Mouse (Mus musculus): ENCODE measurements around the gene Pik3cg. TPM values are rescaled to one million over a fixed set of nuclear protein-coding genes. Genes with fewer than 3 reads are reported as not detected.

Pik3cg gene
- total RNA-seq, 2 experiments from 2014 or later: 1.8 to 2.2 TPM

GRCm38 (mm10) chr12:32201070-32201585, 7.3 kb downstream of the Pik3cg start:
- DNase-seq: no peak

GRCm38 (mm10) chr12:32200387-32201069, 7.9 kb downstream of the Pik3cg start:
- no peak for DNase-seq

GRCm38 (mm10) chr12:32199422-32199821, 9.0 kb downstream of the Pik3cg start:
- no peak for DNase-seq

GRCm38 (mm10) chr12:32198025-32198424, 10.4 kb downstream of the Pik3cg start:
- no peak for DNase-seq

- no peak for DNase-seq
Observed at GRCm38 (mm10) chr12:32195000-32195399, 13.5 kb downstream of the Pik3cg start.

- DNase-seq: no peak
Observed at GRCm38 (mm10) chr12:32194358-32194757, 14.1 kb downstream of the Pik3cg start.

- DNase-seq: peak in 1 of 2 experiments; percentile 23
Observed at GRCm38 (mm10) chr12:32190927-32191326, 17.5 kb downstream of the Pik3cg start.

GRCm38 (mm10) chr12:32187668-32188236, 20.7 kb downstream of the Pik3cg start:
- DNase-seq: no peak

- DNase-seq: no peak
Observed at GRCm38 (mm10) chr12:32186627-32187255, 21.7 kb downstream of the Pik3cg start.

GRCm38 (mm10) chr12:32184874-32185273, 23.6 kb downstream of the Pik3cg start:
- DNase-seq: no peak

GRCm38 (mm10) chr12:32183584-32183983, 24.9 kb downstream of the Pik3cg start:
- DNase-seq: no peak

GRCm38 (mm10) chr12:32182632-32183419, 25.6 kb downstream of the Pik3cg start:
- no peak for DNase-seq

- no peak for DNase-seq
Observed at GRCm38 (mm10) chr12:32181885-32182284, 26.6 kb downstream of the Pik3cg start.

GRCm38 (mm10) chr12:32174437-32174836, 34.0 kb downstream of the Pik3cg start:
- DNase-seq: no peak

- DNase-seq: no peak
Observed at GRCm38 (mm10) chr12:32172826-32173225, 35.6 kb downstream of the Pik3cg start.

- no peak for DNase-seq
Observed at GRCm38 (mm10) chr12:32169164-32169563, 39.3 kb downstream of the Pik3cg start.

GRCm38 (mm10) chr12:32168751-32169150, 39.7 kb downstream of the Pik3cg start:
- DNase-seq: no peak

- DNase-seq: no peak
Observed at GRCm38 (mm10) chr12:32163706-32164105, 44.8 kb downstream of the Pik3cg start.

- no peak for DNase-seq
Observed at GRCm38 (mm10) chr12:32158757-32159156, 49.7 kb downstream of the Pik3cg start.

- DNase-seq: no peak
Observed at GRCm38 (mm10) chr12:32146606-32147005, 61.9 kb downstream of the Pik3cg start.

GRCm38 (mm10) chr12:32145651-32146050, 62.8 kb downstream of the Pik3cg start:
- DNase-seq: no peak

- DNase-seq: peak; percentile 84 to 87
Observed at GRCm38 (mm10) chr12:32144513-32144912, 63.9 kb downstream of the Pik3cg start.

All from adrenal gland, postnatal 36 days (tissue).